Comparison of ENCODE assay signal across 8 mouse cellular contexts in genomic region chr5:102874605-102875298, GRCm38 (mm10).
A peak's percentile ranks its signal among the peaks of the same experiment; 100 is the strongest.
DNase-seq lines count a peak whose midpoint lies in the region; ATAC-seq and TF ChIP-seq lines count a peak whose summit lies in the region.

No protein-coding gene starts in this region.

- peak; percentile 57 for TF ChIP-seq CTCF in E14TG2a.4 (conservative IDR thresholded peaks at IDR 0.05; ENCODE audit: low read length)
- TF ChIP-seq CTCF in liver, postnatal 0 days (IDR thresholded peaks at IDR 0.05; ENCODE audit: low read depth): peak; percentile 80

- H3K4me2 ChIP-seq in liver, postnatal 0 days (ENCODE audit: low read depth, low read length): no peak overlapping the region

- H3K27me3 ChIP-seq in E14TG2a.4 (ENCODE audit: insufficient read depth, low read length): no peaks in the 10 kb centered on the region
- H3K27me3 ChIP-seq in liver, postnatal 0 days (ENCODE audit: insufficient read depth, low read length): no peaks in the 10 kb centered on the region

- no peak overlapping the region for H3K9ac ChIP-seq in liver, postnatal 0 days (replicated peaks)

- TF ChIP-seq EP300 in liver, postnatal 0 days (IDR thresholded peaks at IDR 0.05; ENCODE audit: low read depth): no peak

- H3K36me3 ChIP-seq in E14TG2a.4 (ENCODE audit: insufficient read depth, low read length): no peaks in the 10 kb centered on the region
- no peaks in the 10 kb centered on the region for H3K36me3 ChIP-seq in liver, postnatal 0 days (replicated peaks; ENCODE audit: insufficient read depth, low read length)

- H3K4me3 ChIP-seq in E14TG2a.4 (replicated peaks; ENCODE audit: low read length): no peak overlapping the region
- H3K4me3 ChIP-seq in liver, postnatal 0 days (ENCODE audit: low read depth, low read length): no peak overlapping the region

- no peaks in the 10 kb centered on the region for H3K9me3 ChIP-seq in E14TG2a.4 (ENCODE audit: low read length)
- no peaks in the 10 kb centered on the region for H3K9me3 ChIP-seq in liver, postnatal 0 days (ENCODE audit: low read length)

- intact Hi-C loops in heart, postnatal 14 days (cut with DNase I): loop anchor here (5.0 to 10.0 kb wide), 4 partner anchors 107 to 730 kb away; no protein-coding TSS in a partner anchor

- WGBS in liver, postnatal 0 days (ENCODE audit: insufficient replicate concordance): 39% methylated on average over 11 of the region's 11 CpGs

- H3K27ac ChIP-seq in liver, postnatal 0 days (ENCODE audit: low read depth): no peak overlapping the region

- DNase-seq in adrenal gland, postnatal 36 days: peak; percentile 20 to 46
- DNase-seq in fibroblast of lung, adult 2 months (ENCODE audit: low read depth): peak; percentile 33
- DNase-seq in heart, postnatal 14 days: peak; percentile 34 to 66
- peak; percentile 81 for DNase-seq in kidney, postnatal 14 days
- DNase-seq in liver, postnatal 0 days: peak; percentile 36
- peak; percentile 63 for DNase-seq in right cerebral cortex, adult 18-20 months
- DNase-seq in spleen, postnatal 4 days (ENCODE audit: low spot score in 2 of 2): no peak

- peaks cover 6% of the 10 kb centered on the region; the same call in 1 of the 2 replicates for H3K4me1 ChIP-seq in E14TG2a.4 (replicated peaks; ENCODE audit: low read depth, low read length)
- H3K4me1 ChIP-seq in liver, postnatal 0 days (ENCODE audit: insufficient read depth): no peaks in the 10 kb centered on the region

- ATAC-seq in liver, postnatal 0 days: no peak

Comparison
In these comparisons a context has a peak if more than half of its experiments do, and no peak if none do; other contexts are left out.
1. DNase-seq: peak in adrenal gland, postnatal 36 days (2 of 2), fibroblast of lung, adult 2 months (single experiment), heart, postnatal 14 days (2 of 2), kidney, postnatal 14 days (single experiment), liver, postnatal 0 days (single experiment) and right cerebral cortex, adult 18-20 months (single experiment); none in spleen, postnatal 4 days (0 of 2).